Mouse (Mus musculus) frontal cortex, adult 2 months (tissue): Measurements from ENCODE around the gene Smarcd3. TPM values are rescaled to one million over a fixed set of nuclear protein-coding genes. Genes with fewer than 3 reads are reported as not detected.

Experiments used
- DNase-seq, 2 experiments: peaks; one replicate each; pipeline ENCODE4 v3.0.0; 2022; ENCODE audit warnings: low spot score in 1 of 2; ENCODE audit errors: extremely low spot score in 1 of 2
- polyA plus RNA-seq: library from polyadenylated mRNA; depleted of rRNA; stranded (reverse); fragments of >200 nt; gene quantifications from 2 replicates; pipeline ENCODE4 v1.2.3, GENCODE M21; 2012

Gene Smarcd3
- polyA plus RNA-seq, 1 experiment, result 135 TPM

DNA sequence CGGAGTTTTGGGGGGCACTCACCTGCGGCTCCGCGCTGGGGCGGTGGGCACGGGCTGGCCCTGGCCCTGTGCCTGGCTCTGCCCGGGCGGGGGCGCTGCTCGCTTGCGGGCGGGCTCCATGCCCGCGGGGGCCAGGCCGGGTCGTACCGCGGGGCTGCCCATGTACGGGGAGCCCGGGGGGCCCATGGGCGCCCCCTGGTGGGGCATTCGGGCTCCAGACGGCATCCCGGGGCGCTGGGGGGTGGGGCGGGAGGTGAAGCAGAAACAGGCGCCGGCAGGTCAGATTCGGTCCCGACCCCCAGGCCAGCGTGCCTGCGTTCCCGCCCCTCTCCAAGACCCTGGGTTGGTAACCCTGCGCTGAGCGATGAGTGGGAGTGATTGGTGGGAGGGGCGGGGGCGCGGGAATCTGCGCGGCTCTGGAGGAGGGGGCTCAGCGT lies 25.6 kb downstream of the Smarcd3 start:
- no peak for DNase-seq

DNA sequence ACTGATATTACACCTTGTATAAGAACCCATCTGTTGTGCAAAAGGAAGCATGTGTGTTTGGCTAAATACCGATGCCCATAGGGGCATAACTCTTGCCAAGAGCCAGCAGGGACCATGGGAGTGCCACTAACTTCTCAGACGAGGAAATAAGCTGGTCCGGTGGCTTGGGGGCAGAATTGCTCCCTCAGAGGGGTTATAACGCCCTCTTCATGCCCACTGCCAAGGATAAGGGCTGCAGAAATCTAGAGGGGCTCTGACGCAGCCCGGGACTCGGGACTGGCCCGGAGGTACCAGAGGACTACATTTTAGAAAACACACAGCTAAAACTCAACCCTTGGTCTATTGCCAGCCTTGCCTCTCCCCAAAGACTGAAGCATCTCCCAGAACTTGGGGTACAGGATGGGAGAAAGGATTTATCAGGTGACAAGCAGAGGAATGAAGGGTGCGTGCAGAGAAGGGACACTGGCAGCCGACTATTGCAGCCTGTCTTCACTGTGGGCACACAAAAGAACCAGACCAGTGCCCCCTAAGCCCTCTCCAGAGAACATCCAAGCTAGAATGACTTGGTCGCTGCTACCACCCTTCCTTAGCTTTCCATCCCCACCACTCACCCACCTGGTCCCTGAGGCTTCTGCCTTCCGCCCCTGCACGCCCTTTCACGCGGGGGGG lies 26.2 kb downstream of the Smarcd3 start:
- DNase-seq, result no peak

DNA sequence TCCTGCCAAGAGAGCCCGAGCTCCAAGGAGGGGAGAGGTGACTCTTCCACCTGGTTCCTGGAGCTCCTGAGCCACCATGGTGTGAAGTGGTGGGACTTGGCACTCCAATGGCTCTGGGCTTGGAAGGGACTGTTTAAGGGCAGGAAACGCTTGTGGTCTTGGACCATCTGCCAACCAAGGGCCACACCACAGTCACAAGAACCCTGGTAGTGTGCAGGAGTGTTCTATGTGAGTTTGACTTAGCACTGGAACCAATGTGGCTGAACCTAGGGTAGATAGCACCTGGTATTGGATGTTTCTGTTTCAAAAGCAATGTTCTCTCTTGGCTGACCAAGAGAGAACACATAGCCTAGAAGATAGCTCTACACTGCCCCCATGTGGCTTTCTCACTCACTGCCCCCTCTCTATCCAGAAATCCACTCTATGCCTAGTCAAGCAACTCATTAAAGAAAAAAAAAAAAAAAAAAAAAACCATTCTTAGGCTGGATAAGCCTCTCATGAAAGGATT lies 26.9 kb downstream of the Smarcd3 start:
- DNase-seq, result peak; percentile 77 to 92

GRCm38 (mm10) chr5:24596519-24597171 lies 27.6 kb downstream of the Smarcd3 start:
- peak; percentile 78 to 87 for DNase-seq

DNA sequence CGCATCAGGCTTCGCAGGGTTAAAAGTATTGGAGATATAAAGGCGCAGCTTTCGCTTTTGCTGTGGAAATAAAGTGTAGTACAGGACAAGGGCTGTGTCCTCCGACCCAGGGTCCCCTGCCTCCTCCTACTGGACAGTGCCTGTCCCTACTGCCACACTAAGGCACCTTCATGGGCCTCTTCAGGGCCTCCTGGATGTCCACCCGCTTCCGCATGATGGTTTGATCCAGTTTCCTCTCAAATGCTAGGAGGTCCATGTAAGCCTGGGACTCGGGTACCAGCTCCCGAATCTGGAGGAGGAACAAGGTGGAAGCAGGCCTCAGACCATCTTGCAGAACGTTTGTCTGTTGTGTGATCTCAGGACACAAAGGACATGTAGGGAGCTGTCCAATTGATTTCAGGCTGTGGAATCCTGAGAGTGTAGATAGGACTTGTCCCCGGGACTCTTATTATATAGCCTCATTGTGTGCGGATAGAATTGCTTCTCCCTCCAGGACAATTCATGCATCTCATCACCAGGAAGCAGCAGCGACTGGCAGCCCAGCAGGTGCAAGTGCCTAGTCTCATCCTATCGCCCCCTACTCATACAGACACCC lies 28.3 kb downstream of the Smarcd3 start:
- DNase-seq, result no peak

DNA sequence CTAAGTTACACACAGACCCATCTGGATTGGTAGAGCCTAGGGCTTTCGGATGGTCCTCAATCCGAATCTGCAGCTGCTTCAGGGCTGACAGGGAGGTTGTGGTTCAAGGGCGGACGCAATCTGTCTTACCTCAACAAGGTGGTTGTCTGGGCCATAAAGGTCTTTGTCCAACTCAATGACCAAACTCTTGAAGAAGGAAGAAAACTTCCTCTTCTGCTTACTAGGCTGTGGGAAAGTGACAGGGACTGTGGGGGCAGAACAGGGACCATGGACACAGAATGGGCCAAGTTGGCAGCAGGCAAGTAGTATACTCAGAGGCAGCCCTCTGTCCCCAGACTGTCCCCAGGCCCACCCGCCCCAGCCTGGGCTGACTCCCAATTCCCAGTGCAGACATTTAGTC lies 28.9 kb downstream of the Smarcd3 start:
- no peak for DNase-seq

- no peak for DNase-seq
These were observed 29.9 kb downstream of the Smarcd3 start for GRCm38 (mm10) chr5:24594346-24594745.

- DNase-seq, result no peak
These were observed 30.3 kb downstream of the Smarcd3 start for GRCm38 (mm10) chr5:24593928-24594327.

DNA sequence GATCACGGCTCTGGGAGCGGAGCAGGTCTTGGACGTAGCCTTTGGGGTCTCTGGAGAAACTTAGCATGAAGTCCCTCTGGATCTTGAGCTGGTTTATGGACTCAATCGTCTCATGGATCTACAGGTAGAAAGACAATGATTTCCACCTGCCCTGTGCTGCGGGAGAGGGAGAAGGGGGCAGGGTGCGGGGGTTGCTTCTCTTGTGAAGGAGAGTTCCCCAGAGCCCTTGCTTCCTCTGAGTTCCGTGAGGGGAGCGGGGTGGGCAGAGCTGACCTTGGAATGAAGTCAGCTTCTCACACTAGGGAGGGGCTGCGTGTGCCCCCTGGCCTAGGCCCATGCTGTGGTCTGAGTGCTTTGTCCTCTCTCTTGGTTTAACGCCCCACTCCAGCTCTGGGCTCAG lies 31.0 kb downstream of the Smarcd3 start:
- DNase-seq, result no peak

DNA sequence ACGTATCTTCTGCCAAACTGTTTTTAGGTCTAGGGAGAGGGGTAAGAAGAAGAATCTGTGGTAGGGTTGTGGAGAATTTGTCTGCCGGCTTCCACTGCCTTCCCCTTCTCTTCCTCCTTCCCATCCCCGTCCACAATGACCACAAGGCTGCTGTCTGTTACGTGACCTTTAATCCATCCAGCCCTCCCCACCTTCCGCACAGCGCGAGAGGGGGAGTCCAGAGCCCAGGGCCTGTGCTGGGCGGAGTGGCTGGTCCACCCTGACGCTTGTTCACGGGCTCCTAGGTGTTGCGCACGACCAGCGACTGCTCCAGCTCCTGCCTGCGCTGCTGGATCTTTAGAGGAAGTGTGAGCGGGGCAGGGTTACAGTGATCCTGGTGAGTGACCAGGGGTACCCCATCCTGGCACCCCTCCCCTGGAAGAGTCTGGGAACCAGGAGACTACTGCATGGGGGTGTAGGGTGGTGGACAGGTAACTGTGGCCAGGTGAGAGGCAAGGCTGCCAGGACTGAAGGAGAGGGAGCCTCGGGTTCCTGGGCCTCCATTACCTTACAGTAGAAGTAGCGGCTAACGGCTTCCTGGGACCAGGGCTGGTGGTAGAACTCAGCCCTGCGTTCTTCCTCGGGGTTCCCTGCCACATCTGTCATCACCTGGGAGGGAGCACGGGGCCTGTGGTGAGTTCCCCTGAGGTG lies 31.6 kb downstream of the Smarcd3 start:
- DNase-seq, result no peak

GRCm38 (mm10) chr5:24591796-24592470 lies 32.3 kb downstream of the Smarcd3 start:
- no peak for DNase-seq

- DNase-seq, result no peak
These were observed 32.9 kb downstream of the Smarcd3 start for GRCm38 (mm10) chr5:24591268-24591721.

DNA sequence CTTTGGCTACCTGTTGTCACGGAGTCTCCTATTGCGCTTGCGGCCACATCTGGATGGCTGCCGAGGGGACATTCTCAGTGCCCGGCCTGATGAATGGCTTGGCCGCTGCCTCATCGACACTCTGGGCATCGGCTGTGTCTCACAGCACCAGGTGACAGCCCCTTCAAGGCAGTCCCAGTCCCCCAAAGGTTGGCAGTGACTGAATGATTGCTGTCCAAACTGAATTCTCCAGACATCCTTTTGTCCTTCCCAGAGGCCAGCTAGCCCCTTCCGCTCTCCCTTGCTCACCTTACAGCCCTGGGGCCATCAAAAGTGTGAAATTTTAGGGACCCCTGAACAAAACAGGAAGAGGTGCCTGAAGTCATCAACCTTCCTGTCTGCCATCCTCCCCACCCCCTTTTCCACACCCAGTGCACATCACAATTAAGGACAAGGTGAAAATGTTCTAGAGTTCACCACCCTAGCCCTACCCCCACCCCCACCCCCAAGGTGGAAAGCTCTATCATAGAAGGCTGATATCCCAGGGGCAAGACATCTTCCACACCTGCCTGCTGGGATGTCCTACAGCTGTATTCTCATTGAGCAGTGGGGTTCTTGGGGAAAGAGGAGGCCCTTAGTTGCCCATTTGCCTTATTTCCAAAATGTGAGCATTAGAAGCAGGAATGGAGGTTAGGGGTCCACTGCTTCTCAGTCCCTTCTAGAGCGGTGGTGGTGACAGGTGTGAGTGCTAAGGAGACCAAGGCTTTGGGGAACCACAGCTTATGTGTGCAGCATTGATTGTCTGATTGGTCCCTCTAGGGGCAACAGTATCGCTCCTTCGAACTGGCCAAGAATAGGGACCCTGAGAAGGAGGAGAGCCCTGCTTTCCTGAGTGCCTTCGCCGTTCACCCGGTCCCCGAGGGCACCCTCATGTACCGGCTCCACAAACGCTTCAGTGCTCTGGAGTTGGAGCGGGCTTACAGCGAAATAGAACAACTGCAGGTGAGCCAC lies 34.4 kb downstream of the Smarcd3 start:
- DNase-seq, result no peak

DNA sequence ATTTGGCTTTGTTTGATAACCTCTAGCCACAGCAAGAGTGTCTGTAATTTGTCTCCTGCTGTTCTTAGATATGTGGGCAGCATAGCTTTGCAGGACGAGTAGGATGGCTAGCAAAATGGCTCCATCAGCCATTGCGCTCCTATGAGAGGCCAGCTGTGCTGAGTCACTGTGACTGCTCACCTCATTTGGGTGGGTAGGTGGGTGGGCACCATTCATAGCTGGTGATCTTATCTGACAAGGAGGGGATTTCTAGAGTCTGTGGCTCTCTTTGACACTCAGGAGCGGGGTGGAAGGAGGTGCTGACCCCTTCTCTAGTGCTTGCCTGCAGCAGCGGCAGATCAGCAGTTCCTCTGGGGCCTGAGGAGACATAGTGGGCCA lies 37.0 kb downstream of the Smarcd3 start:
- peak in 1 of 2 experiments; percentile 69 for DNase-seq

GRCm38 (mm10) chr5:24586547-24587199 lies 37.5 kb downstream of the Smarcd3 start, which contains the start of gene Chpf2:
Chpf2 (plus strand) TSS chr5:24586741.
- peak; percentile 71 to 84 for DNase-seq

DNA sequence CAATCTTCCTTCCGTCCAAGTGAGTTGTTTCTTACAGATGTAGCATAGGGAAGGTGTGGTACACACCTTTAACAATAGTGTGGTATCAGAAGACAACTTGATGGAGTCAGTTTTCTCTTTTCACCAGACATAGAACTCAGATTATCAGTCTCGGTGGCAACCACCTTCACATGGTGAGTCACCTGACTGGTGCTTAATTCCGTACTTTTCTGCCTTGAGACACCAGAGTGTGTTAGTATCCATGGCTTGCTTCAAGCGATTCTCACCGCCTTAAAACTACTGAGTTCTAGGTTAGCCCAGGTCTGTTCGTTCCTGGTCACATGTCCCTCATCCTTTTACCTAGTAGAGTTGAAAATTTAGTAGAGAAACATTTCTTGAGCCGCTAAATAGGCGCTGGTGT lies 38.1 kb downstream of the Smarcd3 start:
- no peak for DNase-seq

DNA sequence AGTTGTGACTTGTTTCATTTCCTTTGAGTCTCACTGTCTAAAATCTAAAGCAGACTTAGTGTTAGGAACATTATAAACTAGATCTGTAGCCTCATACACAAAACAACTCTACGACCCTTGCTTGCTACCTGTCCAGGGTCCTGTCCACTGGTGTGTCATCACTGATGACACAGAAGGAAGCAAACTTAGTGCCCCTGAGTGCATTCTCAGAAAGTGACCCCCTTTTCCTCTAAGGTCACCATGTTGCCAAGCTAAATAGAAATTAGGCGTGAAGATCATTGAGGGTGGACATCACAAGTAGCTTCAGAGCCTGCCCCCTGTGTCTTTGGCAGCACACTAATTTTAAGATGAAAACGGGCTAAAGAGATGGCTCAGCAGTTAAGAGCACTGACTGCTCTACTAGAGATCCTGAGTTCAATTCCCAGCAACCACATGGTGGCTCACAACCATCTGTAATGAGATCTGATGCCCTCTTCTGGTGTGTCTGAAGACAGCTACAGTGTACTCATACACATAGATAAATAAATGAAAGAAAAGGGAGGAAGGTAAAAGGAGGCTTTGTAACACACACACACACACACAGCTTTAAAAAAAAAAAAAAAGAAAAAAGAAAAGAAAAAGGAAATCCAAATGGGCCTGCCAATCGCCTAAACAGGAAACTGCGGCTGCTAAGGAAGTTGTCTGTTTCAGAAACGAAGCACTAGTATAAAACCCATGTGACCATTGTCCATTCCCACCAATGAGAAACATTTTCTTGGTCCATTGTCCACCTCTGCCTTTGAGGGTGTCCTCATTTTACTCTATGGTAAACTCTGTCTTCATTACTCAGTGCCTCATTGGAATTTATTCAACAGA lies 45.9 kb downstream of the Smarcd3 start:
- no peak for DNase-seq
